Comparison of ENCODE assay signal across 33 mouse cellular contexts in genomic region chr3:60524127-60524526, GRCm38 (mm10).
"Had no signal": no experiment of that assay in that cellular context is flagged by ENCODE, and none has a peak within 500 bp of the region (broad histone marks: within the 10 kb centered on the region; RNA-seq: fewer than 3 reads in every experiment).

No protein-coding gene starts in this region.

- H3K4me3 ChIP-seq: heart, embryonic 10.5 days; heart, embryonic 12.5 days; heart, embryonic 13.5 days; heart, embryonic 15.5 days; hindbrain, embryonic 10.5 days; hindbrain, embryonic 12.5 days; hindbrain, embryonic 13.5 days; hindbrain, embryonic 15.5 days; intestine, embryonic 15.5 days; kidney, embryonic 15.5 days; layer of hippocampus, adult 2 months; left cerebral cortex, adult 2 months had no signal

- H3K27me3 ChIP-seq: heart, embryonic 12.5 days; heart, embryonic 13.5 days; heart, embryonic 15.5 days; hindbrain, embryonic 12.5 days; hindbrain, embryonic 13.5 days; hindbrain, embryonic 15.5 days; intestine, embryonic 15.5 days; kidney, embryonic 15.5 days had no signal

- H3K9me3 ChIP-seq: heart, embryonic 10.5 days; heart, embryonic 12.5 days; heart, embryonic 13.5 days; heart, embryonic 15.5 days; hindbrain, embryonic 10.5 days; hindbrain, embryonic 12.5 days; hindbrain, embryonic 13.5 days; hindbrain, embryonic 15.5 days; intestine, embryonic 15.5 days; kidney, embryonic 15.5 days had no signal

- DNase-seq: heart, postnatal 10 days; heart, postnatal 14 days; heart, postnatal 36 days; heart, postnatal 4 days; kidney, adult 18-20 months; kidney, adult 2 months; kidney, adult 8-10 months; kidney, adult 9 months; kidney, postnatal 10 days; kidney, postnatal 14 days; kidney, postnatal 25 days; kidney, postnatal 36 days; kidney, postnatal 4 days; layer of hippocampus, adult 9-11 months; layer of hippocampus, postnatal 36 days had no signal

- H3K36me3 ChIP-seq: heart, embryonic 10.5 days; heart, embryonic 12.5 days; heart, embryonic 13.5 days; heart, embryonic 15.5 days; hindbrain, embryonic 10.5 days; hindbrain, embryonic 12.5 days; hindbrain, embryonic 13.5 days; hindbrain, embryonic 15.5 days; intestine, embryonic 15.5 days; kidney, embryonic 15.5 days had no signal

- H3K27ac ChIP-seq: hindbrain, embryonic 10.5 days; hindbrain, embryonic 12.5 days; hindbrain, embryonic 13.5 days; hindbrain, embryonic 14.5 days; hindbrain, embryonic 15.5 days; hindbrain, postnatal 0 days; intestine, embryonic 15.5 days; kidney, embryonic 15.5 days; kidney, postnatal 0 days; layer of hippocampus, adult 2 months; left cerebral cortex, adult 2 months had no signal

- ATAC-seq: hindbrain, embryonic 16.5 days; hindbrain, postnatal 0 days; inflammation-experienced regulatory T-cells, adult 6 months; intestine, embryonic 15.5 days; intestine, embryonic 16.5 days had no signal
